Mouse (Mus musculus) layer of hippocampus, postnatal 10 days (tissue): ENCODE results near the gene Entpd8. TPM values are rescaled to one million over a fixed set of nuclear protein-coding genes. Genes with fewer than 3 reads are reported as not detected.

Experiments used
- DNase-seq, 2 experiments: peaks; one replicate each; pipeline ENCODE4 v3.0.0; 2021; ENCODE audit warnings: low spot score in 2 of 2
- long read RNA-seq: library from polyadenylated mRNA; stranded (forward); transcript quantifications from one replicate; pipeline ENCODE4 v2.0.0, GENCODE M21; 2023
- total RNA-seq, 2 experiments: library from RNA; stranded (reverse); gene quantifications; 2 replicates each; pipeline ENCODE4 v1.2.3; 2021

The Entpd8 gene
- total RNA-seq: not detected
- long read RNA-seq: 0 reads

DNA sequence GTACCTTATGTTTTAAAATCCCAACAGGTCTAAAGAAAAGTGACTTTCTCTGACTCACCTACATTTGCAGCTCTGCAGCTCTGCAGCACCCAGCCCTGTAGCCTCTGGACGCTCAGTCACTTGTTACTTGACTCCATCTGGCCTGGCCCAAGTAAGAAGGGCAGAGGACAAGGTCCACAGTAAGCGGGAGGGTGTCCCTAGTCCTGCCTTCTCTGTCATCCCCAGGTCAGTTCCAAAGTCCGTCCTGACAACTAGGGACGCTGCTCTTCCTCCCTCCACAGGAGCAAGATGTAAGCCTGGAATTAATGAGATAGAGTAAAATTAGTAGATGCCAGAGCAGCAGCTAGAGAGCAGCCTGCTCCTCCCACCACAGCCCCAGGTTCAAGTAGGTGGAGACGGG lies at the start of gene Entpd8:
Gene Entpd8 (plus strand): TSS at position 229 of the 400 bp plus-strand sequence.
- DNase-seq: no peak

GRCm38 (mm10) chr2:25034994-25035393 lies 45.1 kb upstream of the Entpd8 start:
- no peak for DNase-seq

DNA sequence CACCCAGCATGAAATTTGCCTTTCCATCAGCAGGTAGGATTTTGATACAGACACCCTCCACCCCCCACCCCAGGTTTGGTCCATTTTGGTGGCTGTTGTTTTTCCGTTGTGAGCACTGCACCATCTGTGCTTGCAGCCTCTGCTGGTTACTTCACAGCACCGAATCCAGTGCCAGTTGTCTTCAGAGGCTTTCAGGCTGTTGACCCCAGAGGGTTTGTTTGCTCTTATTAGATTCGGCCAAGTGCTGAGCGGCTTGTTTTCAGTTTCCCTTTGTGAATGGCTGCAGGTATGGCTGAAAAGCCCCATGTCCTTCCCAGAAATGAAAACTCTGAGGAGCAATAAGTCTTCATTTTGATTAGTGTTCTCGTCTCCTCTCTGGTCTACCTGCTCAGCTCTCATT lies 40.0 kb upstream of the Entpd8 start:
- DNase-seq: no peak

GRCm38 (mm10) chr2:25050921-25051320 lies 29.2 kb upstream of the Entpd8 start:
- peak; percentile 38 to 52 for DNase-seq

DNA sequence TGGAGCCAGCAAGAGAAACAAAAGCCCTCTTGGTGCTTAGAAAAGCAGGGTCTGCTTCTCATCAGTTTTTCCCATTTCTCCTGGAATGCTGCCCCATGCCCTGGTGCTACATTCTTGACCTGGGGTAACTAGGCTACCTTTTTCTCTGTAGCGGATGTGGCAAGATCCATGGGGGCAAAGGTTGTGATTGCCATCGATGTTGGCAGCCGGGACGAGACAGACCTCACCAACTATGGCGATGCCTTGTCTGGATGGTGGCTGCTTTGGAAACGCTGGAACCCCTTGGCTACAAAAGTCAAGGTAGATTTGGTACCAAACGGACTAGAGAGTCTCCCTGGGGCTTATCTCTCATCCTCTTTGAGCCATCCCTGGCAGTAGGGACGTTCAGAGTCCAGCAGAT lies 28.7 kb upstream of the Entpd8 start:
- no peak for DNase-seq

DNA sequence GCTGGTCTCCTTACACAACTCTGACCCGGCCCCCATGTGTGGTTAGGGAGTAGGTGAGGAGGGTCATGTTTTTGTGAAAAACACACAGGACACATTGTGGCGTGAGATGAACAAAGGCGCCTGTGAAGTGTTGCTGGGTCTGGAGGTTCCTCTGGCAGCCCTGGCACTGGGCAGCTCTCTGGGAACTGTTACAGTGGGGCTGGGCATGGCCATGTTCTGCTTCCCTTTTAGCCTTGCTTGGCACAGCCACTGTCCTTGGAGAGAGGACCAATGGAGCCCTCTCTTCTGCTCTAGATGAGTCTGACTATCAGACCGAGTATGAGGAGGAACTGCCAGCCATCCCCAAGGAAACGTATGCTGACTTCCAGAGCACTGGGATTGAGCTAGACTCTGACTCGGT lies 27.0 kb upstream of the Entpd8 start:
- DNase-seq: peak in 1 of 2 experiments; percentile 20

DNA sequence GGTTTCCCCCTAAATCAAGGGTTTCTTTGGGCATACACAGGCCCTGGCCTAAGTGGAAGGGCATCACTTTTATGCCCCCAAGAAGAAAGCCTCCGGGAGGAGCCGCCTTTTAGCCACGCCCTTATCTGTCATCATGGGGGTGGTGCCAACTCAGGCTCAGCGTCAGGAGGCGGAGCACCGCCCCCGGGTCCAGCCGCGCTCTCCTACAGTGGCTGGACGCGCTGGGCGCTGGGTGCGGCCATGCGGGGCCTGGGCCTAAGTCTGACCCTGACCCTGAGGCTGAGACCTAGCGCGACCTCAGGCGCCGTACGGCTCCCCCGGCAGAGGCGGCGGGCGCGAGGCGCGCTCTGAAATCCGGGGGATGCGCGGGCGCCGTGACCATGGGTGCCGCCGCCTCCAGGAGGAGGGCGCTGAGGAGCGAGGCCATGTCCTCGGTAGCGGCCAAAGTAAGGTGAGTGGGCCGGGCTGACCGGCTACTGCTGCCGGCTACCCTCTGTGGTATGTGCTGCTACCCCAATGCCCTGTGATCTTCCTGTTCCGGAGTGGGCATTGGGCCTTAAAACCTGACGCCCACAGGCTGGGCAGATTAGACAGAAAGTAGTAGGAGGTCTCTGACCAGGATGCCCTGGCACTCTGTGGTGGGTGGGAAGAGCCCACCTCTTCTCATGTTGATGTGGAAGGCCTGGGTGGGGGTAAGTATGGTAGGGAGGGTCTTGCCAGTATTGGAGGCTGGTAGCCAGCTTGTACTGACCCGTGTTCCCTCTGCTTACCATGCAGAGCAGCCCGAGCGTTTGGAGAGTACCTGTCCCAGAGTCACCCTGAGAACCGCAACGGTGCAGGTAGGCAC lies 25.7 kb upstream of the Entpd8 start, which contains the start of gene Nsmf:
Gene Nsmf (plus strand): TSS at position 135 of the 847 bp plus-strand sequence.
- DNase-seq: peak; percentile 93

- DNase-seq: peak; percentile 95
Measured at GRCm38 (mm10) chr2:25055068-25055405, 25.1 kb upstream of the Entpd8 start.

GRCm38 (mm10) chr2:25055409-25056155 lies 24.5 kb upstream of the Entpd8 start:
- DNase-seq: peak; percentile 41 to 63

DNA sequence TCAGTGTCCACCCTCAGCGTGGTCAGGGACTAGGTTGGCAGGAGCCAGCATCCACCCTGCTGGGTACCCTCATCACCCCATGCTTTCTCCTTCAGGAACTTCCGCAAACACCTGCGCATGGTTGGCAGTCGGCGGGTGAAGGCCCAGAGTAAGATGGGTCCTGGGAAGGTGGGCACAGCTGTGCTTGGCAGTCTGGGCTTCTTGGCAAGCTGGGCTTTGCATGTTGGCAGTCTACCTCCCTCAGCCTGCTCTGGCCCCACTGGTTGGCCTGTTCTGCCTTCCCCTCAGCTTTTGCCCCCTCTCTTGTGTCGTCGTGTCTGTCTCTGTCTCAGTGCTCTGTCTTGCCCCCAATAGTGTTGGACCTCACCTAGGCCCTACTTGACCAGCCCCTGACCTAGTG lies 21.2 kb upstream of the Entpd8 start:
- peak in 1 of 2 experiments; percentile 17 for DNase-seq

GRCm38 (mm10) chr2:25063523-25063922 lies 16.6 kb upstream of the Entpd8 start:
- no peak for DNase-seq

DNA sequence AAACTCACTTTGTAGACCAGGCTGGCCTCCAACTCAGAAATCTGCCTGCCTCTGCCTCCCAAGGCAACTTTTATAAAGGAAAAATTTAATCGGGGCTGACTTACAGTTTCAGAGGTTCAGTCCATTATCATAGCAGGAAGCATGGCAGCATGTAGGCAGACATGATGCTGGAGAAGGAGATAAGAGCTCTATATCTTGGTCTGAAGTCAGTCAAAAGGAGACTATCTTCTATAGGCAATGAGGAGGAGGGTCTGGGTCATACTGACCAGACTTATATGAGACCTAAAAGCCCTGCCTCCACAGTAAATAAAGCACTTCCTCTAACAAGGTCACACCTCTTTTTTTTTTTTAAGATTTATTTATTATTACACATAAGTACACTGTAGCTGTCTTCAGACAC lies 15.8 kb upstream of the Entpd8 start:
- DNase-seq: no peak

- no peak for DNase-seq
Measured at GRCm38 (mm10) chr2:25065537-25065936, 14.6 kb upstream of the Entpd8 start.

DNA sequence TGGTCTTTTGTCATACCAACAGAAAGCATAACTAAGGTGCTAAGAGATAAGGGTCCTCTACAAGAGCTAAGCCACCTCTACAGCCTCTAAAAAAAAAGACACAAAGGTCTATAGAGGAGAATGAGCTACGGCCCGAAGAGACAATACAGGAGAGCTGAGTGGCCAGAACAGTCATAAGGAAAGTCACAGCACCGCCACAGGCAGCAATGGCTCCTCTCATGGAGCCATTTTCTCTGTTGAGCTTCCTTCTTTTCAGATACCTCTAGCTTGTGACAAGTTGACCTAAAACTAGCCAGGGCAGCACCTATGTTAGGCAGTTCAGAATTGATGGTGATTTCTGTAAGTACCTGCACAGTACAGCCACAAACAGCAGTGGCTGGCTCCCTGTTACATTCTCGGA lies 13.6 kb upstream of the Entpd8 start:
- DNase-seq: no peak

GRCm38 (mm10) chr2:25069537-25069936 lies 10.6 kb upstream of the Entpd8 start:
- no peak for DNase-seq

DNA sequence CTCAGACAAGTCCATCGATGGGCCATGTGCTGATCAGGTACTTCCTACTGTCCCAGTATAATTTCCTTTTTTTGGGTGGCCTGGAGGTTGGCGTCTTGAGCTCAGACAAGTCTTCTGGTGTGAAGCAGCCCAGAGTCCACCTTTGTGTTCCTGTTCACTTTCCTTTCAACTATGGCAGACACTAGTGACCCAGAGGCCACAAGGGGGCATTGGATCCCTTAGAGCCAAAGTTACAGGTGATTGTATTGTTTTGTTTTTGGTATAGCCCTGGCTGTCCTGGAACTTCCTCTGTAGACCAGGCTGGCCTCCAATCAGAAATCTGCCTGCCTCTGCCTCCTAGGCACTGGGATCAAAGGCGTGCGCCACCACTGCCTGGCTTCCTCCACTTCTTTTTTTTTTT lies 7.7 kb upstream of the Entpd8 start:
- no peak for DNase-seq

DNA sequence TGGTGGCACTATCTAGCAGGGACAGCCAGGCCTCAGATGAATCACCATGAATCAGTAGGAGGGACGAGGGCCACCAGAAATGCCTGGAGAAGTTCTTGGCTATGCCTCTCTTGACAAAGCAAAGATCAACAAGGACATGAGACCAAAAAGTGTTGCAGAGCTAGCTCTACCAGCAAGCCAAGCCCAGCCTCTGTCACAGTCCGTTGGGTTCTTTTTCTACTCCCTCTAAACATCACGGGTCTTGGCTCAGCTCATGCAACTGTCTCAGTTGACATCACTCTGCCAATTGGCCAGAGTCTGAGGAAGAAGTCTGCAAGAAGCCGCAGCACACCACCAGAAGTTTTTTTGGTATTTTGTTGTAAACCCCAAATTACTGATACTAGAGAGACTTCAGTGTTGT lies 4.6 kb upstream of the Entpd8 start:
- DNase-seq: no peak

GRCm38 (mm10) chr2:25078967-25079366 lies 1.1 kb upstream of the Entpd8 start:
- DNase-seq: no peak

- DNase-seq: no peak
Measured at GRCm38 (mm10) chr2:25083697-25084096, 3.6 kb downstream of the Entpd8 start.

- DNase-seq: peak in 1 of 2 experiments; percentile 42
Measured at GRCm38 (mm10) chr2:25085571-25085970, 5.5 kb downstream of the Entpd8 start.

- no peak for DNase-seq
Measured at GRCm38 (mm10) chr2:25087842-25088241, 7.7 kb downstream of the Entpd8 start.

GRCm38 (mm10) chr2:25088636-25089035 lies 8.5 kb downstream of the Entpd8 start:
- no peak for DNase-seq

- no peak for DNase-seq
Measured at GRCm38 (mm10) chr2:25094785-25095108, 14.6 kb downstream of the Entpd8 start.
